Mouse (Mus musculus): Measurements from ENCODE around the gene Tdrkh. TPM values are rescaled to one million over a fixed set of nuclear protein-coding genes. Genes with fewer than 3 reads are reported as not detected.

Gene Tdrkh
- total RNA-seq, 2 experiments from 2014 or later: 10.1 TPM; not detected in 1

GRCm38 (mm10) chr3:94449377-94449776, 36.3 kb downstream of the Tdrkh start:
- ATAC-seq (replicated peaks; ENCODE audit: low FRiP score, poor library complexity, severe bottlenecking): no peak

- ATAC-seq (replicated peaks; ENCODE audit: low FRiP score, poor library complexity, severe bottlenecking): peak; percentile 88
These were observed 43.5 kb downstream of the Tdrkh start for GRCm38 (mm10) chr3:94456529-94457000.

- no peak for ATAC-seq (replicated peaks; ENCODE audit: low FRiP score, poor library complexity, severe bottlenecking)
These were observed 44.0 kb downstream of the Tdrkh start for GRCm38 (mm10) chr3:94457055-94457454.

- no peak for ATAC-seq (replicated peaks; ENCODE audit: low FRiP score, poor library complexity, severe bottlenecking)
These were observed 46.8 kb downstream of the Tdrkh start for GRCm38 (mm10) chr3:94459834-94460233.

GRCm38 (mm10) chr3:94463926-94464578, 51.0 kb downstream of the Tdrkh start:
- no peak for ATAC-seq (replicated peaks; ENCODE audit: low FRiP score, poor library complexity, severe bottlenecking)

GRCm38 (mm10) chr3:94465632-94466430, 52.8 kb downstream of the Tdrkh start:
- ATAC-seq (replicated peaks; ENCODE audit: low FRiP score, poor library complexity, severe bottlenecking): no peak

GRCm38 (mm10) chr3:94468931-94469330, 55.9 kb downstream of the Tdrkh start:
- ATAC-seq (replicated peaks; ENCODE audit: low FRiP score, poor library complexity, severe bottlenecking): no peak

GRCm38 (mm10) chr3:94472447-94473114, 59.5 kb downstream of the Tdrkh start:
- no peak for ATAC-seq (replicated peaks; ENCODE audit: low FRiP score, poor library complexity, severe bottlenecking)

GRCm38 (mm10) chr3:94473115-94473505, 60.0 kb downstream of the Tdrkh start:
- ATAC-seq (replicated peaks; ENCODE audit: low FRiP score, poor library complexity, severe bottlenecking): no peak

GRCm38 (mm10) chr3:94473567-94474232, 60.6 kb downstream of the Tdrkh start:
- ATAC-seq (replicated peaks; ENCODE audit: low FRiP score, poor library complexity, severe bottlenecking): no peak

GRCm38 (mm10) chr3:94476301-94477035, 63.4 kb downstream of the Tdrkh start:
- ATAC-seq (replicated peaks; ENCODE audit: low FRiP score, poor library complexity, severe bottlenecking): no peak

- ATAC-seq (replicated peaks; ENCODE audit: low FRiP score, poor library complexity, severe bottlenecking): no peak
These were observed 64.4 kb downstream of the Tdrkh start for GRCm38 (mm10) chr3:94477444-94477843.

- peak; percentile 44; the same call in 1 of the 2 replicates for ATAC-seq (replicated peaks; ENCODE audit: low FRiP score, poor library complexity, severe bottlenecking)
These were observed 64.9 kb downstream of the Tdrkh start, which contains the start of gene Celf3 for GRCm38 (mm10) chr3:94477981-94478422. Gene Celf3, plus strand, starts transcription at chr3:94478295.

GRCm38 (mm10) chr3:94478591-94479169, 65.6 kb downstream of the Tdrkh start:
- ATAC-seq (replicated peaks; ENCODE audit: low FRiP score, poor library complexity, severe bottlenecking): no peak

- ATAC-seq (replicated peaks; ENCODE audit: low FRiP score, poor library complexity, severe bottlenecking): no peak
These were observed 66.5 kb downstream of the Tdrkh start for GRCm38 (mm10) chr3:94479564-94479963.

GRCm38 (mm10) chr3:94480291-94480884, 67.3 kb downstream of the Tdrkh start, which contains the start of gene Riiad1:
Gene Riiad1, minus strand, starts transcription at chr3:94480341.
- no peak for ATAC-seq (replicated peaks; ENCODE audit: low FRiP score, poor library complexity, severe bottlenecking)

GRCm38 (mm10) chr3:94481429-94481828, 68.4 kb downstream of the Tdrkh start:
- ATAC-seq (replicated peaks; ENCODE audit: low FRiP score, poor library complexity, severe bottlenecking): no peak

- no peak for ATAC-seq (replicated peaks; ENCODE audit: low FRiP score, poor library complexity, severe bottlenecking)
These were observed 69.8 kb downstream of the Tdrkh start for GRCm38 (mm10) chr3:94482764-94483385.

Data from erythroid progenitor cell, adult 5-6 weeks (primary cell).